ENCODE assay signal across 26 mouse cellular contexts in genomic region chr12:25073374-25073773, GRCm38 (mm10). TPM values are rescaled to one million over a fixed set of nuclear protein-coding genes. Genes with fewer than 3 reads are reported as not detected.
DNase-seq lines count a peak whose midpoint lies in the region; ATAC-seq and TF ChIP-seq lines count a peak whose summit lies in the region.
"Had no signal": no experiment of that assay in that cellular context is flagged by ENCODE, and none has a peak within 500 bp of the region (broad histone marks: within the 10 kb centered on the region; RNA-seq: fewer than 3 reads in every experiment).

No protein-coding gene starts in this region.

- peak overlapping the region; percentile 18 for H3K27ac ChIP-seq in heart, embryonic 11.5 days (ENCODE audit: low read depth, low read length)
- H3K27ac ChIP-seq in heart, embryonic 14.5 days (replicated peaks in 1 of 2; ENCODE audit: control insufficient read depth in 1 of 2, insufficient read depth in 1 of 2, low read depth in 2 of 2, low read length in 2 of 2) = peak overlapping the region; percentile 80 to 83
- peak overlapping the region; percentile 55 for H3K27ac ChIP-seq in heart, postnatal 0 days (ENCODE audit: low read depth)
- H3K27ac ChIP-seq in midbrain, embryonic 11.5 days (ENCODE audit: low read depth, low read length) = no peak overlapping the region
- no peak overlapping the region for H3K27ac ChIP-seq in midbrain, embryonic 10.5 days (replicated peaks)
- H3K27ac ChIP-seq: forebrain, embryonic 10.5 days; forebrain, embryonic 13.5 days; hindbrain, embryonic 12.5 days; hindbrain, embryonic 15.5 days had no signal

- no peak overlapping the region for H3K4me3 ChIP-seq in heart, embryonic 11.5 days (ENCODE audit: low read depth, low read length)
- no peak overlapping the region for H3K4me3 ChIP-seq in heart, embryonic 14.5 days (ENCODE audit: control insufficient read depth in 1 of 2, insufficient read depth in 1 of 2, low read depth in 1 of 2, low read length in 2 of 2)
- no peak overlapping the region for H3K4me3 ChIP-seq in heart, postnatal 0 days (ENCODE audit: low read depth, low read length)
- H3K4me3 ChIP-seq in midbrain, embryonic 11.5 days (ENCODE audit: low read depth, low read length) = no peak overlapping the region
- no peak overlapping the region for H3K4me3 ChIP-seq in midbrain, embryonic 10.5 days
- H3K4me3 ChIP-seq: forebrain, embryonic 10.5 days; forebrain, embryonic 13.5 days; hindbrain, embryonic 12.5 days; hindbrain, embryonic 15.5 days had no signal

- no peak for TF ChIP-seq EP300 in heart, postnatal 0 days (IDR thresholded peaks at IDR 0.05; ENCODE audit: low read depth)

- no peak for TF ChIP-seq CTCF in heart, postnatal 0 days (IDR thresholded peaks at IDR 0.05; ENCODE audit: low read depth)

- H3K9ac ChIP-seq in heart, embryonic 11.5 days (ENCODE audit: low read depth, low read length) = no peak overlapping the region
- H3K9ac ChIP-seq in heart, embryonic 14.5 days (ENCODE audit: low read length) = no peak overlapping the region
- no peak overlapping the region for H3K9ac ChIP-seq in heart, postnatal 0 days (replicated peaks; ENCODE audit: low read depth, low read length)
- H3K9ac ChIP-seq in midbrain, embryonic 11.5 days (ENCODE audit: low read length) = no peak overlapping the region
- H3K9ac ChIP-seq: forebrain, embryonic 13.5 days; hindbrain, embryonic 12.5 days; hindbrain, embryonic 15.5 days had no signal

- DNase-seq in heart, postnatal 14 days = no peak
- no peak for DNase-seq in heart, adult 9 months (ENCODE audit: low spot score in 2 of 2)
- DNase-seq in heart, postnatal 0 days (ENCODE audit: low spot score) = peak; percentile 56
- DNase-seq in heart, adult 18-20 months = no peak
- DNase-seq in midbrain, embryonic 11.5 days (ENCODE audit: low spot score, missing footprints) = peak; percentile 8
- no peak for DNase-seq in midbrain, embryonic 10.5 days (ENCODE audit: low spot score)
- DNase-seq: adrenal gland, postnatal 10 days; adrenal gland, postnatal 36 days; B cell, adult 2 months; cerebellum, adult 18-20 months; cerebellum, adult 9-10 months; cerebellum, postnatal 14 days; gastrocnemius, postnatal 10 days; gastrocnemius, postnatal 36 days; kidney, adult 18-20 months; kidney, adult 9 months had no signal

- 47% methylated on average over 4 of the region's 4 CpGs for WGBS in heart, embryonic 11.5 days (ENCODE audit: insufficient replicate concordance)
- 33% methylated on average over 4 of the region's 4 CpGs for WGBS in heart, embryonic 14.5 days
- 39% methylated on average over 4 of the region's 4 CpGs for whole genome bisulfite sequencing in heart, postnatal 0 days
- WGBS in midbrain, embryonic 11.5 days = 79% methylated on average over 4 of the region's 4 CpGs
- WGBS in midbrain, embryonic 10.5 days = 83% methylated on average over 4 of the region's 4 CpGs

- intact Hi-C loops in heart, postnatal 14 days (cut with DNase I) = no loop called here

- H3K4me2 ChIP-seq in heart, embryonic 11.5 days = no peak overlapping the region
- H3K4me2 ChIP-seq in heart, embryonic 14.5 days (ENCODE audit: low read length) = no peak overlapping the region
- no peak overlapping the region for H3K4me2 ChIP-seq in heart, postnatal 0 days (ENCODE audit: low read depth, low read length)
- no peak overlapping the region for H3K4me2 ChIP-seq in midbrain, embryonic 11.5 days
- H3K4me2 ChIP-seq: forebrain, embryonic 13.5 days; hindbrain, embryonic 12.5 days; hindbrain, embryonic 15.5 days had no signal

- ATAC-seq in heart, embryonic 11.5 days (replicated peaks; ENCODE audit: insufficient number of reproducible peaks, low FRiP score, low TSS enrichment) = peak; percentile 69
- ATAC-seq in heart, embryonic 14.5 days (ENCODE audit: insufficient number of reproducible peaks, insufficient read depth, low FRiP score, low read depth) = peak; percentile 81
- ATAC-seq in heart, postnatal 0 days (ENCODE audit: insufficient read depth, low read depth) = peak; percentile 90
- no peak for ATAC-seq in midbrain, embryonic 11.5 days (ENCODE audit: low FRiP score)
- ATAC-seq: forebrain, embryonic 13.5 days; forebrain, embryonic 16.5 days; Patski had no signal

- H3K27me3 ChIP-seq in heart, embryonic 11.5 days (ENCODE audit: control insufficient read depth, insufficient read depth, low read length) = no peaks in the 10 kb centered on the region
- no peaks in the 10 kb centered on the region for H3K27me3 ChIP-seq in heart, embryonic 14.5 days (ENCODE audit: control insufficient read depth, insufficient read depth, low read length)
- H3K27me3 ChIP-seq in heart, postnatal 0 days (ENCODE audit: control insufficient read depth, insufficient read depth, low read length) = no peaks in the 10 kb centered on the region
- no peaks in the 10 kb centered on the region for H3K27me3 ChIP-seq in midbrain, embryonic 11.5 days (ENCODE audit: control insufficient read depth, insufficient read depth, low read length)
- H3K27me3 ChIP-seq in midbrain, embryonic 10.5 days (ENCODE audit: low read depth, poor library complexity, severe bottlenecking) = no peaks in the 10 kb centered on the region
- H3K27me3 ChIP-seq: CH12.LX; forebrain, embryonic 13.5 days; hindbrain, embryonic 12.5 days; hindbrain, embryonic 15.5 days; Patski had no signal

- peaks cover 6% of the 10 kb centered on the region; the same call in 1 of the 2 replicates for H3K4me1 ChIP-seq in heart, embryonic 11.5 days (ENCODE audit: control insufficient read depth, insufficient read depth, low read length)
- H3K4me1 ChIP-seq in heart, embryonic 14.5 days (ENCODE audit: control insufficient read depth in 2 of 2, insufficient read depth in 2 of 2, low read length in 2 of 2) = peaks cover 7 to 11% of the 10 kb centered on the region in 2 experiments; a peak in 2 of 4 replicates
- H3K4me1 ChIP-seq in heart, postnatal 0 days (ENCODE audit: control insufficient read depth, insufficient read depth) = no peaks in the 10 kb centered on the region
- no peaks in the 10 kb centered on the region for H3K4me1 ChIP-seq in midbrain, embryonic 11.5 days (ENCODE audit: control insufficient read depth, insufficient read depth, low read length)
- peaks cover 4% of the 10 kb centered on the region for H3K4me1 ChIP-seq in midbrain, embryonic 10.5 days
- H3K4me1 ChIP-seq: hindbrain, embryonic 15.5 days had no signal

- no peaks in the 10 kb centered on the region for H3K36me3 ChIP-seq in heart, embryonic 11.5 days (ENCODE audit: control insufficient read depth, insufficient read depth, low read length)
- no peaks in the 10 kb centered on the region for H3K36me3 ChIP-seq in heart, embryonic 14.5 days (ENCODE audit: control insufficient read depth, insufficient read depth, low read length)
- H3K36me3 ChIP-seq in heart, postnatal 0 days (replicated peaks; ENCODE audit: control insufficient read depth, insufficient read depth, low read length) = no peaks in the 10 kb centered on the region
- no peaks in the 10 kb centered on the region for H3K36me3 ChIP-seq in midbrain, embryonic 11.5 days (ENCODE audit: control insufficient read depth, insufficient read depth, low read length)
- no peaks in the 10 kb centered on the region for H3K36me3 ChIP-seq in midbrain, embryonic 10.5 days
- H3K36me3 ChIP-seq: forebrain, embryonic 10.5 days; G1E; hindbrain, embryonic 12.5 days; hindbrain, embryonic 15.5 days had no signal

- no peaks in the 10 kb centered on the region for H3K9me3 ChIP-seq in heart, embryonic 11.5 days (replicated peaks; ENCODE audit: control insufficient read depth, low read length)
- no peaks in the 10 kb centered on the region for H3K9me3 ChIP-seq in heart, embryonic 14.5 days (ENCODE audit: control insufficient read depth, low read length)
- no peaks in the 10 kb centered on the region for H3K9me3 ChIP-seq in heart, postnatal 0 days (replicated peaks; ENCODE audit: control insufficient read depth, low read length)
- no peaks in the 10 kb centered on the region for H3K9me3 ChIP-seq in midbrain, embryonic 11.5 days (ENCODE audit: control insufficient read depth, low read length)
- no peaks in the 10 kb centered on the region for H3K9me3 ChIP-seq in midbrain, embryonic 10.5 days (replicated peaks)
- H3K9me3 ChIP-seq: forebrain, embryonic 10.5 days; forebrain, embryonic 13.5 days; G1E; hindbrain, embryonic 12.5 days; hindbrain, embryonic 15.5 days had no signal

RNA-seq across cellular contexts. Expression of gene Id2, which starts 23.6 kb away (rescaled TPM):
- 511 and 550 TPM in 2 replicates for polyA plus RNA-seq in heart, embryonic 11.5 days (2014; fragmentation: Nextera tagmentation; extraction: Ambion mirVana)
- 10 to 100 TPM; 13.6 to 14.6 TPM for total RNA-seq in heart, postnatal 14 days (2021)
- 250 and 295 TPM in 2 replicates for polyA plus RNA-seq in heart, embryonic 14.5 days (2014; fragmentation: Nextera tagmentation; extraction: Ambion mirVana)
- total RNA-seq in heart, postnatal 0 days (2014; rRNA removed; ENCODE audit: low replicate concordance) = 57.7 and 83.7 TPM in 2 replicates
- polyA plus RNA-seq in heart, postnatal 0 days (2015; fragmentation: Nextera tagmentation; extraction: Ambion mirVana) = 131 and 136 TPM in 2 replicates
- total RNA-seq in heart, adult 18-20 months (2021) = 10 to 100 TPM in 1 of 2 experiments, 1 to 10 TPM in 1; 8.8 to 13.0 TPM
- 359 and 385 TPM in 2 replicates for polyA plus RNA-seq in midbrain, embryonic 11.5 days (2014; fragmentation: Nextera tagmentation; extraction: Ambion mirVana)
- polyA plus RNA-seq in midbrain, embryonic 10.5 days (2016; fragmentation: Nextera tagmentation; extraction: Ambion mirVana) = 303 and 332 TPM in 2 replicates
- polyA plus RNA-seq: G1E had no signal

Comparison
In these comparisons a context has a peak if more than half of its experiments do, and no peak if none do; other contexts are left out.
1. DNase-seq: peak in heart, postnatal 0 days (single experiment) and midbrain, embryonic 11.5 days (single experiment); none in heart, postnatal 14 days (0 of 2), heart, adult 9 months (0 of 2), heart, adult 18-20 months (0 of 2) and midbrain, embryonic 10.5 days (single experiment).
2. H3K27ac ChIP-seq: peak in heart, embryonic 11.5 days (single experiment), heart, embryonic 14.5 days (2 of 2) and heart, postnatal 0 days (single experiment); none in midbrain, embryonic 11.5 days (single experiment) and midbrain, embryonic 10.5 days (single experiment).